Mouse (Mus musculus): ENCODE data around the gene Ntn1.

Ntn1 gene

DNA sequence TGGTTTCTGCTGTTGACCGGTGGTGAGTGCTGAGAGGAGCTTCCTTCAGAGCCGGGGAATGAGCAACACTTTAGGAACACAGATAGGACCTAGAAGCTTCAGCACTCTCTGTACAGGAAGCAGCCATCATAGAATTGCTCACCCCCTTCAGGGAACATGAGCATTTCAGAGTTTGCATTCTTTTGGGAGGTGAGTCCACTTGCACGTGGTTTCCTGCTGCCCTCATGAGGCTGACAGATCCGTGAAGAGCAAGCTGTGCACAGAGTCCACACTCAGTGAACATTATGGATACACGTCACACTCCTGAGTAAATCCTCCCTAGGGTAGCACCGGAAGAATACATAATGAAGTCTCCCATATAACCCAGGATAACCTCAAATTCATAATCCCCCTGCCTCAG lies 205.5 kb downstream of the Ntn1 start:
- DNase-seq (ENCODE audit: low spot score in 2 of 2), result no peak

DNA sequence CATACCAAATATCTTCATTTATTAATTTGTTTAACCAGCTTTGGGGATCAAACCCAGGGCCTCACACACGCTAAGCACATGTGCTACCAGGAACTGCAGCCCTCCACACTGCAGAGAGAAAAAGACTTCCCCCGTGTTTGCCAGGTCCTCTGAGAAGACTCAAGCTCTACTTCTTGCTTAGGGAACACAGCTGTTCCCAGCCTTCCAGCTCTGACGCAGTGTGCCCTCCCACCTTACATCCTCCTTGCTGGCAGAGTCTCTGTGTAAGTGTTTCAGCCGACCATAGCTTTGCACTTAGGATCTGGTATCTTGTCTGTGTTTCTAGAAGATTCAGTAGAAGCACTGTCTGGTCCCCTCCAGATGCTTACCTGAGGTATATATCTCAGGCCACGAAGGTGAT lies 209.8 kb downstream of the Ntn1 start:
- no peak for DNase-seq (ENCODE audit: low spot score in 2 of 2)

DNA sequence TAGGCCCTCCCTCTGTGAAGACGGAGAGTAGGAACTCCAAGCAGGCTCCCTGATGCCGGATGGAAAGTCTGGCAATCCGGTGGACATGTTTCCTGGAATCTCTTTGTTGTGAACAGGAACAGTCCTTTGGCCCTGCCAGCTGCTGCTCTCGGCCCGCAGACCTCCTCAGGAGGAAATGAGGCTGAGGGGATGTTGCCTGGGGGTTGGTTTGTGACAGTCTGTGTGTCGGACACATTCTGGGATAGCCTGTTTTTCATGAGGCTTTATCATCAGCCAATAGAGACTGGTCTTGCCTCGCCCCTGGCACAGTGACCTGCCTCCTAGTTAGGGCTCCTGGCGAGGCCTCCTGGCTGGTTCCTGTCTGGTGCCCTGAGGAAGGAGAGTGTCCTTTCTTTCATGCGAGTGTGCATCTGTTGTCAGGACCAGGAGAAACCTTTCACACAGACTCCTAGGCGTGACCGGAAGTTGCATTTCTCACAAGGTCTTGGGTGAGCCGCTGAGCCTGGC lies 211.9 kb downstream of the Ntn1 start:
- no peak for DNase-seq (ENCODE audit: low spot score in 2 of 2)

DNA sequence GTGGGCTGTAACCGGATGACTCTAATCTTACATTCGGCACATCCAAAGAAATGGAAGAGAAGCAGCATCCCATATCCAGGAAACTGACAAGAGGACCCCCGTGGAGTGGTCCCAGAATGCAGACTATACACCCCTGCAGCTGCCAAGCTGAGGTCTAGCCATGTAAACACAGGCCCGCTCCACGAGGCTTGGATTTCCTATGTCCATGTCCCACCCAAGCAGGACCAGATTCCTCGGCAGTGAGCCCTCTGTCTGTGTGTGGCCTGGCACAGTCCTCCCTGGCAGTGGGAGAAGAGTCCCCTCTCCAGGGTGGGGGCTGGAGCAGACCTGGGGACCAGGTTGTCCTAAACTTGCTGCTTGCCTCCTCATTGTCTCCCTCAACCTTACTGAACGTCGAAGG lies 213.4 kb downstream of the Ntn1 start:
- DNase-seq (ENCODE audit: low spot score in 2 of 2), result no peak

DNA sequence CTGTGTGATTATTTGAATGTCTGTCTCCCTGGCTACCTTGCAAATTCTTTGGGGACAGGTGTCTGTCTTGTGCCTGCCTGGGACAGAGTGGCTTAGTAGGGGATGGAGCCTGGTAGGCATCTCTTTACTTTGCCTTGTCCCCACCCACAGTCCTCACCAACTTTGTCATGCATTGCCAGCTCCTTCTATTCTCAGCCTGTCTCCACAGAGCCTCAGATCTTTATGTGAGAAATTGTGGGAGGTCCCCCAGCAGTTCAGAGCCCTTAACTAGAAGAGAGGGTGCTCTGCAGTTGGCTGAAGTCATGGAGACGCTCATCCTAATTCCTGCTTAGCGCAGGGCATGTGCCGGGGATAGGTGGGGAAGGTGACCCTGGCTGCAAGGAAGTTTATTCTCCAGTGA lies 215.0 kb downstream of the Ntn1 start:
- no peak for DNase-seq (ENCODE audit: low spot score in 2 of 2)

DNA sequence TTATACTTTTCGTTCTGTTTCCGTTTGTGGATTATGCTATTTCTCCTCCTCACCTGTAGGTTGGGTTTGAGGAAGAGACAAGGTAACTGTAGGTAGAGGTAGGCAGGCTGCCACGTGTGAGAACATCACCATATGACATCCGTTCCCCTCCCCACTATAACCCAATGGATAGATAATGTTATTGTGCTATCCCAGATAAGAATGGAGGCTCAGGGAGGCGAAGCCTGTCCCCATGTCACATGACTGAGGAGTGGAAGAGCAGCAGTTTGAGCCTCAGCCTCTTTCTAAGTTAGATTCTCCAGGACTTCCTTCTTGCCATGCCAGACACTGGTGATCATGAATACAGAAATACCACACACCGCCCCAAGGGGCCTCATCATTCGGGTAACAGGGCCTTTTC lies 223.2 kb downstream of the Ntn1 start:
- DNase-seq (ENCODE audit: low spot score in 2 of 2), result no peak

DNA sequence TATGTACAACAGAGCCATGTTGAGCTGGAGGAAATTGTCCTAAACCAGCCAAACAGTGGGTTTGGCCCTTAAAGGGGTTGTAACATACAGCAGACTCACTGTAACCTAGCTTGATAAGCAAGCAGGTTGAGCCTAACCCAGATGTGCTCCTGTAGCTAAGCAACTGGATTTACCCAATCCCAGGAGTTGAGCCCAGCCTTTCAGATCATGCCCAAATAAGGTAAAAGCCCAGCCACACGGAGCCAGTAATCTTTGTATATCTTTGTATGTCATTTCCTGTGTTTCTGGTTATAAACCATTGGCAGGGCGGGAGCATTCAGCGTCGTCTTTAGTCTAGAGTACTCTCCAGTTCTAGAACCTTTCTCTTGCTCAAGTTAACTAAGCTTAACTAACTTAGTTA lies 224.1 kb downstream of the Ntn1 start:
- no peak for DNase-seq (ENCODE audit: low spot score in 2 of 2)

DNA sequence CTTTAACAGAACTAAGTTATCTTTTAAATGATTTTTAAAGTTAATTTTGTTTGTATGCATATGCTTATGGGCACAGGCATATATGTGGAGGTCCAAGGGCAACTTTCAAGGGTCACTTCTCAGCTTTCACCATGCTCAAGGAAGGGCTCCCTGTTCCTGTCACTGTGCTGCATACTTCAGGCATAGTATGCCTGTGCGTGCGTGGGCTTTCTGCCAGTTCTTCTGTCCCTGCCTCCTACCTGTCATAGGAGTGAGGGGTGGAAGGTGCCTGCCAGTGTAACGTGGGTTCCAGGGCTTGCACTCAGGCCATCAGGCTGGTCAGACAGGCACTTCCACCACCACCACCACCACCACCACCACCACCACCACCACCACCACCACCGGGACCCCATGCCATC lies 228.0 kb downstream of the Ntn1 start:
- no peak for DNase-seq (ENCODE audit: low spot score in 2 of 2)

DNA sequence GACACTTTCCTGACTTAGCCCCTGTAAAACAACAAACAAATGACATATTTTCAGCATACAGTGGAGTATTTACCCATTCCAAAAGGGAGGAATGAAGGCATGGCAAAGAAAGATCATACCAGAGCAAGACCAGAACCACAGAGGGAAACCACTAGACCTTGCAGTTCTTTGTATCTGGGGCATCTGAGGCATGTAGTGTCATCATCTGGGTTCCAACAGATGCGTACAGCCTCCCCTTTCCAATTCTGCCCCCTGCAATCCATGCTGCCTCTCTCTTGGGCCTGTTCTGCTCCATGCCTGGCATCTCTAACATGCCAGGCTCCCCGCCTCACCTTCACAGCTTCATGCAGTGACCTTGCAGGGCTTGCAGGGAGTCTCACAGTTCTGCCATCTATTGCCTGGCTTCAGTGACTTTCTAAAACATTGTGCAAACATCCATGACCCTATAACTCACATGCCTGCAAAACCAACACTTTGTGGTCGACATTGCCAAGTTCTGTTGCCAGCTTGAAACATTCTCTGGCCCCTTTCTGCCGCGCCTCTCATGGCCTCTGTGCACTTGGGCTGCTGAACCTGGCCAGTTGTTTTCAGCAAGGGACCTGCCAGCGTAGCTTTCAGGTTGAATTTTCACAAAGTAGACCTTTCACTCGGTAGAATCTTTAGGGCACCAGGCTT lies 228.5 kb downstream of the Ntn1 start:
- DNase-seq (ENCODE audit: low spot score in 2 of 2), result no peak

DNA sequence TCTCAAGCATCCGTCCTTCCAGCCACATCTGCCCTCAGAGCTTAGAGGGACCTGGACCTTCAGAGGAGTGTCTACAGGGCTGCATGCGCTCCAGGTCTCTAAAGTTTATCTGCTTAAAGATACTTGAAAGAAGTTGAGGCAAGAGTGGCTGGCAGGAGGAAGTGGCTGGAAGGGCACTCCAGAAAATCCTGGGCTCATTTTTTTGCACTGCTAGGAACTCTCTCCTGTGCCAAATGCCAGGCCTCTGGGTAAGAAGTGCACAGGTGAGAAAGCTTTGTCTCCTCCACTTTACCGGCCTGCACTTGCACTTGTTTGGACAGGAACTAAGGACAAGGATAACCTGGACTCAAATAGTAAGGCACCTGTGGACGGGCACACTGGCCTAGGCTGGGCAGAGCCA lies 232.2 kb downstream of the Ntn1 start:
- DNase-seq (ENCODE audit: low spot score in 2 of 2), result no peak

DNA sequence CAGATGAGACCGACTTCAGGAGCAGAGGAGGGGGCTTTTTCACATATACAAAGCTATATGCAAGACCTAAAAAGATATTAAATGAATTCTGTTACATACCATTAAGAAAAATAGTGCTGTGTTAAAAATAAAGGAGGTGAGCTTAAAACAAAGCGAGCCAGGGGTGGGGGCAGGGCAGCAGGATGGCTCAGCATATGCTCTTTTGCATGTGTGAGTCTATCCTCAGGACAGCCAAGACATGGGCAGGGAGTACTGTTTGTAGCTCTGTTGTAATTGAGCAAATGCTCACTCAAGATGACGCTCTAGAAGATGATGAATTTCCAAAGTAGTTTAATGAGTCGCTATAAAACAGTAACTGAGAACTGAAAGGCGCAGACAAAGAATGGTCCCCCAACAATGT lies 236.2 kb downstream of the Ntn1 start:
- no peak for DNase-seq (ENCODE audit: low spot score in 2 of 2)

DNA sequence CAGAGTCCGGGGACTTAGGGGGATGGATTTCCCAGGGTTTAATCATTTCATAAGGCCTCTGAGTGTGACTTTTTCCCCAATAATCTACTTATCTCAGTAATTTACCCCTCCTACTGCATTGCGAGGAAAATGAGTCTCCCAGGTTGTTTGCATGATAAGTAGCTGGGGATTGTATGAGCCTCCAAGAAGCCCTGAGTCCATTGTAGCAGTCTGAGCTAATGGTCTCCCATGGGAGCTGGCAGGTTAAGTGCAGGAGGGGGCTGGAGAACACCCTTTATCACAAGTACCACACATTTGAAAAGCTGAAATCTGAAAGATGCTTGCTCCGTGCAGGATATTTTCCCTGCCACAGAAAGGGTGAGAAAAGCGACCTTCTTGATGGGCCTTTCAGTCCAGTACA lies 240.8 kb downstream of the Ntn1 start:
- no peak for DNase-seq (ENCODE audit: low spot score in 2 of 2)

Data from frontal cortex, postnatal 10 days (tissue).